Mouse (Mus musculus) stomach, postnatal 0 days (tissue): ENCODE results near the gene Edc3.
"Not testable (repeated sequence)": the region's sequence is repeated elsewhere in the genome, so short reads cannot be mapped to it uniquely, and the experiment has no call there.

ENCODE experiments used
- CTCF ChIP-seq: IDR thresholded peaks from 2 replicates; pipeline ENCODE4 v1.5.1; 2016; ENCODE audit warnings: antibody characterized with exemption, low read depth, mild to moderate bottlenecking, moderate library complexity
- EP300 ChIP-seq: optimal IDR thresholded peaks from 2 replicates; pipeline ENCODE3; 2016; ENCODE audit warnings: antibody characterized with exemption

GRCm38 (mm10) chr9:57710214-57710613, 1.9 kb downstream of the Edc3 start:
- TF ChIP-seq CTCF, EP300: not testable (repeated sequence)
